Mouse (Mus musculus) C2C12 (cell line): ENCODE data around the gene Ankrd60. TPM values are rescaled to one million over a fixed set of nuclear protein-coding genes. Genes with fewer than 3 reads are reported as not detected.

Experiments
- H3K27me3 ChIP-seq: one replicate; pipeline ENCODE4 v1.6.1; 2011; ENCODE audit not compliant: control insufficient read depth, insufficient read depth, insufficient read length
- H3K36me3 ChIP-seq: one replicate; pipeline ENCODE4 v1.6.1; 2011; ENCODE audit not compliant: control insufficient read depth, insufficient read depth
- H3K4me3 ChIP-seq: one replicate; pipeline ENCODE4 v1.5.1; 2011; ENCODE audit warnings: mild to moderate bottlenecking, control low read depth; ENCODE audit not compliant: poor library complexity, insufficient read depth, severe bottlenecking
- H3K79me2 ChIP-seq: one replicate; pipeline ENCODE4 v1.6.1; 2011; ENCODE audit not compliant: control insufficient read depth, insufficient read depth
- H3K79me3 ChIP-seq: one replicate; pipeline ENCODE4 v1.6.1; 2011; ENCODE audit warnings: low read depth, control low read depth
- H3ac ChIP-seq: one replicate; pipeline ENCODE3; 2011; ENCODE audit warnings: low read depth; ENCODE audit not compliant: control insufficient read depth, insufficient read length
- CEBPB ChIP-seq: IDR thresholded peaks from one replicate; pipeline ENCODE4 v1.6.1; 2011; ENCODE audit warnings: low read depth, mild to moderate bottlenecking, control low read depth, moderate library complexity
- CTCF ChIP-seq: IDR thresholded peaks from one replicate; pipeline ENCODE4 v1.5.1; 2011; ENCODE audit not compliant: control insufficient read depth, insufficient read depth, insufficient read length
- FOSL1 ChIP-seq: IDR thresholded peaks from one replicate; pipeline ENCODE4 v1.8.0; 2011; ENCODE audit warnings: mild to moderate bottlenecking, low read length; ENCODE audit not compliant: poor library complexity, insufficient read depth, severe bottlenecking
- MAX ChIP-seq: IDR thresholded peaks from one replicate; pipeline ENCODE4 v1.6.1; 2011; ENCODE audit warnings: mild to moderate bottlenecking, control low read depth
- MYOD1 ChIP-seq: IDR thresholded peaks from one replicate; pipeline ENCODE4 v1.6.1; 2011; ENCODE audit warnings: low read depth; ENCODE audit not compliant: control insufficient read depth, insufficient read length
- MYOG ChIP-seq: IDR thresholded peaks from one replicate; pipeline ENCODE4 v1.6.1; 2011; ENCODE audit not compliant: control insufficient read depth, insufficient read length; ENCODE audit errors: extremely low read depth
- USF1 ChIP-seq: IDR thresholded peaks from one replicate; pipeline ENCODE4 v1.6.1; 2011; ENCODE audit warnings: low read depth, mild to moderate bottlenecking, control low read depth, moderate library complexity
- polyA plus RNA-seq: library from polyadenylated mRNA; unstranded; fragments of >200 nt; fragmentation: generic; extraction: Trizol; gene quantifications from one replicate; pipeline ENCODE4 v1.2.1, GENCODE M21; 2012; ENCODE audit warnings: missing spikeins

Gene Ankrd60
- polyA plus RNA-seq, 1 experiment, result not detected

DNA sequence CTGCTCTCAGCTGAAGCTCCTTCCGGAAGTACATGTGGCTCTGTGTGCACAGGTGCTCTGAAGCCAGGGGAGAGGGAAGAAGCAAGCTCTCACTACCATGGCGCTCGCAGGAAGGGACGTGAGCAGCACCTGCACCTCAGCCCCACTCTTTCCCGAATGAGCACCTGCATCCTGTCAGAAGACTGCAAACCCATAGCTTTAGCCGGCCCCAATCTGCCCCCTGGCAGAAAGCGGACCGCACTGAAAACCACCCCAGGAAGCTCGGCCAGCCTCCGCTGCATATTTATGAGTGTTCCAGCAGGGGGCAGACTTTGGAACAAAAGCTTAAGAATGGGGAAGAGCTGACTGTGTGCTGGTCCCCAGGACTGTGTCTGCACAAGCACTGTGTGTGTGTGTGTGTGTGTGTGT is 17.2 kb upstream of the Ankrd60 start:
- no peak for TF ChIP-seq MAX
- TF ChIP-seq CTCF, result no peak
- TF ChIP-seq FOSL1, result no peak
- TF ChIP-seq MYOG, result no peak
- TF ChIP-seq MYOD1, result no peak
- TF ChIP-seq CEBPB, result no peak
- no peak for TF ChIP-seq USF1
- Histone ChIP-seq H3K36me3 (no peaks in the 10 kb centered on the region), H3K4me3 (no peak overlapping the region), H3ac (no peak overlapping the region), H3K79me2 (no peaks in the 10 kb centered on the region), H3K27me3 (no peaks in the 10 kb centered on the region), H3K79me3 (no peaks in the 10 kb centered on the region)

DNA sequence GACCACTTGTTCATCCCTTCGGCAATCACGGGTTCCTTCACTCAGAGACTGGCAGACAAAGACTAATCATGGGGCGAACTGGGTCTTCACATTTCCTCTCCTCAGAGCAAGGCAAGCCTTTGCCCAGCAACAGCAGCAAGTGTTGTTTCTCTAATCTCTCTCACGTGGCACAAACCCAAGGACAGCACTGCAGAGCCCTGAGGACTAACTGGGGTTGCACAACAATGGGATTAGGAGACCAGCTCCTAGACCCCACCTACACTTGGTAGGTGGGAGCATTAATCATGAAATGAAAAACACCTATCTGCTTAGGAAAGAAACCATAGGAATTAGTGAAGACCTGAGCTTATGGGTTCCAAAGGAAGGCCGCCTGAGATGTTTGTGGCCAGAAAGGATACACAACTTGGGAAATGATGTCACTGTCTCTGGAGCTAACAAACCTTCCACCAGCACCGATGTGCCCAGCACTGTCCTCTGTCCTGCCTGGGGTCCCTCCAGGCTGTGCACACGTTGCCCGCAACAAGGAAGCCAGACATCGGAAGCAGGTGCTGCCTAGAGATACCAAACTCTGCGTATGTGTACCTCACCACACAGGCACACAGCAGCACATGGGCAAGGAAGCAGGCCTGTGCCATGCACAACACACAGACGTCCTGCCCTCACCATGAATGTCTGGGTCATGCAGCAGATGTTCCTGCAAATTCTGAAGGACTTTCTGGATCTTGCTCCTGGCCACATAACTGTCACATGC is 16.3 kb upstream of the Ankrd60 start:
- H3K79me2 ChIP-seq, result no peaks in the 10 kb centered on the region
- no peak overlapping the region for H3K4me3 ChIP-seq
- no peaks in the 10 kb centered on the region for H3K36me3 ChIP-seq
- no peak for TF ChIP-seq FOSL1
- TF ChIP-seq CTCF, result no peak
- TF ChIP-seq MAX, result no peak
- no peak for TF ChIP-seq CEBPB
- TF ChIP-seq MYOG, result no peak
- TF ChIP-seq USF1, result no peak
- no peak for TF ChIP-seq MYOD1
- no peak overlapping the region for H3ac ChIP-seq
- H3K27me3 ChIP-seq, result no peaks in the 10 kb centered on the region
- no peaks in the 10 kb centered on the region for H3K79me3 ChIP-seq

DNA sequence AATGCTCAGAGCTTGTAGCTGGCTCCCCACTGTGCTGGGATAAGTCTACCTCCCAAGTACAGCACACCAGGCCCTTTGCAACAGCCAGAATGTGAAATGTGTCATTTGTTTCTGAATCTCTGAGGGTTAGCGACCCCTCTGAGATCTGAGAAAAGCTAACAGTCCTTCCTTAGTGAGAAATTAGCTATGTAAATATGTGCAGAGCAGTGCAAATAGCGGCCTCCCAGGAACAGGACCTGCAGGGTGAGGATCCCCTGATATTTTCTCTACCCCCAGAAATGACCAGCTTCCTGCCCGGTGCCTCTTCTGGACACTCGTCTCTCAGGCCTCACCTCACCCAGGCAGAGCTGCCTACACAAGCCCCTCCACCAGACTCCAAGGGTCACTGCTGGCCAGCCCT is 15.7 kb upstream of the Ankrd60 start:
- no peak overlapping the region for H3K4me3 ChIP-seq
- no peaks in the 10 kb centered on the region for H3K27me3 ChIP-seq
- no peaks in the 10 kb centered on the region for H3K36me3 ChIP-seq
- TF ChIP-seq USF1 (no peak), MYOD1 (no peak), CEBPB (no peak), MYOG (no peak), MAX (no peak), CTCF (no peak)
- no peaks in the 10 kb centered on the region for H3K79me2 ChIP-seq
- no peak overlapping the region for H3ac ChIP-seq
- no peaks in the 10 kb centered on the region for H3K79me3 ChIP-seq

DNA sequence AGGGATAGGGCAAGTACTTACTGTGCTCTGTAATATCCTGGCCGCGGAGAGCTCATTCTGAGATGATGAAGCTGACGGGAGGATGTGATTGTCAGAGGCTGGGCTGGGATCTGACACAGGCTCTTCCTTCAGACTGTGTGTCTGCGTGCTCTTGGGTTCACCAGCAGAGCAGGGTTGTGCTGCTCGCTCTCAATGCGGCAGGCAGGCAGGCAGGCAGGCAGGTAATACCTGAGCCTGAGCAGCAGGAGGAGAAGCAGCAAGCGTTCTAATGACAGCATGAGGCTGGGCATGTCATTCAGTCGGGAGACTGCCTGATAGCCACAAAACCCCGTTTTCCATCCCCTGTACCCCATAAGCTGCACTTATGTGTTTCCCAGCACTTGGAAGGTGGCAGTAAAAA is 14.6 kb upstream of the Ankrd60 start:
- Histone ChIP-seq H3K36me3 (no peaks in the 10 kb centered on the region), H3K79me2 (no peaks in the 10 kb centered on the region), H3K4me3 (no peak overlapping the region), H3ac (no peak overlapping the region), H3K27me3 (no peaks in the 10 kb centered on the region), H3K79me3 (no peaks in the 10 kb centered on the region)
- TF ChIP-seq MYOD1 (no peak), CEBPB (no peak), FOSL1 (no peak), MAX (no peak), USF1 (no peak), CTCF (no peak), MYOG (no peak)

DNA sequence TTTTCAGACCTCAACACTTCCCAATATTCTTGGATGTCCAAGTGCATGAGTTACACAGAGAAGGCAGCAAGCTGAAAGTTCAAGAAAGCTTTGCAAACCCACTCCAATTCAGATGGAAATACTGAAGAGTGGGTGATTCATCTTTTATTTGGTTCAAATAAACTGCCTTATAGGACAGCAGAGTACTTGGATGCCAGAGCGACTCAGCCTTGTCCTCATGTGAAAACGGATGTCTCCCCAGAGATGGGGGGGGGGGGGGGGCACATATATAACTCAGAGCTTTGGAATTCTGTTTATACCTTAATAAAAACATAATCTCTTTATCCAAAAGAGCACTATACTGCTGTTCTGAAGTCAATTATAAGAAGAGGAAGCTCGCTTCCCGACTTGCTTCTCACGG is 9.2 kb upstream of the Ankrd60 start:
- H3K4me3 ChIP-seq, result no peak overlapping the region

More for the DNA sequence above, 9.2 kb upstream of the Ankrd60 start:
- TF ChIP-seq MYOD1 (no peak), FOSL1 (no peak), USF1 (no peak), MYOG (no peak), CTCF (no peak), CEBPB (no peak), MAX (no peak)
- no peaks in the 10 kb centered on the region for H3K27me3 ChIP-seq
- no peak overlapping the region for H3ac ChIP-seq
- H3K36me3 ChIP-seq, result no peaks in the 10 kb centered on the region
- H3K79me3 ChIP-seq, result no peaks in the 10 kb centered on the region
- H3K79me2 ChIP-seq, result no peaks in the 10 kb centered on the region
